Mouse (Mus musculus) stomach, postnatal 0 days (tissue): ENCODE measurements around the gene Tdrd5.
"Not testable (repeated sequence)": the region's sequence is repeated elsewhere in the genome, so short reads cannot be mapped to it uniquely, and the experiment has no call there.

Experiments
- CTCF ChIP-seq: IDR thresholded peaks from 2 replicates; pipeline ENCODE4 v1.5.1; 2016; ENCODE audit warnings: antibody characterized with exemption, low read depth, mild to moderate bottlenecking, moderate library complexity
- EP300 ChIP-seq: optimal IDR thresholded peaks from 2 replicates; pipeline ENCODE3; 2016; ENCODE audit warnings: antibody characterized with exemption

DNA sequence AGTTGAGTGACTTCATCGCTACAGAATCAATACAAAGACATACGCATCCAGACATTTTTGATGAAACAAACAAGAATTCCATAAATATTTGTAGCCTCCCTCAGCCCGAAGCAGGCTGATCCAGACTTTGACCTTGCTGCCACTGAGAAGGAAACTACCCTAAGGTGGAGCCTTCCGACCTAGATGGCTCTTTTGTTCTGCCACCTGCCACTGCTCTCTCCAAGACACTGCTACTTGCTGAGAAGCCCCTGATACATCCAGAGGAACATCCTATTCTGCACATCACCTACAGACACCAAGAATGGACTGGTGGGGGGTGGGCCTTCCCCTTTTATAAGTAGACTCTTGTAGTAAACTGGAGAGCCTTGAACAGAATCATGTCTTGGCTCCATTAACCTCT, 52.4 kb downstream of the Tdrd5 start:
- not testable (repeated sequence) for TF ChIP-seq CTCF, EP300
